Mouse (Mus musculus) hindbrain, embryonic 10.5 days (tissue): Measurements from ENCODE around the gene Tnk2. TPM values are rescaled to one million over a fixed set of nuclear protein-coding genes. Genes with fewer than 3 reads are reported as not detected.

Source experiments
- DNase-seq: peaks from one replicate; pipeline ENCODE4 v3.0.0-alpha.2; 2017; ENCODE audit warnings: low spot score
- H3K27ac ChIP-seq: fragments of 300-500 bp; sonication (generic); 2 replicates; pipeline ENCODE4 v1.5.1; 2016; ENCODE audit warnings: mild to moderate bottlenecking, moderate library complexity
- H3K27me3 ChIP-seq: fragments of 300-500 bp; sonication (generic); 2 replicates; pipeline ENCODE4 v1.6.1; 2016; ENCODE audit warnings: mild to moderate bottlenecking; ENCODE audit not compliant: poor library complexity, insufficient read depth, severe bottlenecking
- H3K36me3 ChIP-seq: fragments of 300-500 bp; sonication (generic); 2 replicates; pipeline ENCODE4 v1.6.1; 2016; ENCODE audit warnings: mild to moderate bottlenecking, moderate library complexity
- H3K4me1 ChIP-seq: fragments of 300-500 bp; sonication (generic); replicated peaks from 2 replicates; pipeline ENCODE4 v1.6.1; 2016; ENCODE audit warnings: mild to moderate bottlenecking
- H3K4me3 ChIP-seq: fragments of 300-500 bp; sonication (generic); 2 replicates; pipeline ENCODE4 v1.5.1; 2016; ENCODE audit warnings: mild to moderate bottlenecking, moderate library complexity
- H3K9me3 ChIP-seq: fragments of 300-500 bp; sonication (generic); 2 replicates; pipeline ENCODE4 v1.6.1; 2016; ENCODE audit warnings: mild to moderate bottlenecking, moderate library complexity
- WGBS: fragments of 180-500 bp; shearing (Covaris S2); methylation state at CpG from one replicate; pipeline ENCODE4 v1.1.7; 2016; 5-methylcytosine and 5-hydroxymethylcytosine counted together
- polyA plus RNA-seq: library from polyadenylated mRNA; unstranded; fragments of >200 nt; fragmentation: Nextera tagmentation; extraction: Ambion mirVana; gene quantifications from 2 replicates; pipeline ENCODE4 v1.2.1, GENCODE M21; 2016

Gene Tnk2
- polyA plus RNA-seq, 1 experiment from 2014 or later: 8.4 TPM

DNA sequence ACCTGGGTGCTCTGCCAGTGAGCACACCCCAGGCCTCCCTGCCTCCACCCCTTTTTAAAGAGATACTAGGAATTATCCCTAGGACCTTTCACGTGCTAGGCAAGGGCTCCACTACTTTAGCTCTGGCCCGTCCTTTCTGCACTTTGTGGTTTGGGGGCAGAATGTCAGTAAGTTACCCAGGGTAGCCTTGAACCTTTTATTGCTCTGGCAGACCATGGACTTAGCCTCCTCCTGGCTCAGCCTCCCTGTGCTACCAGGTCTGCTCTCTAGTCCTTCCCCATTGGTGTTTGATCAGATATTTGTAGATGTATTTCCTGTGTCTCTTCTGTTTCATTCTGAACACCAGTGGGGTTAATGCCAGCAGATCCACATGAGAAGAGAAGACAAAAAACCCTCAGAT is 20.5 kb downstream of the Tnk2 start:
- no peak for DNase-seq
- Histone ChIP-seq H3K36me3 (peaks cover 14% of the 10 kb centered on the region), H3K4me1 (peaks cover 81% of the 10 kb centered on the region), H3K4me3 (no peak overlapping the region), H3K9me3 (no peaks in the 10 kb centered on the region), H3K27ac (no peak overlapping the region), H3K27me3 (no peaks in the 10 kb centered on the region)
- 84% methylated on average over 2 of the region's 2 CpGs for WGBS

DNA sequence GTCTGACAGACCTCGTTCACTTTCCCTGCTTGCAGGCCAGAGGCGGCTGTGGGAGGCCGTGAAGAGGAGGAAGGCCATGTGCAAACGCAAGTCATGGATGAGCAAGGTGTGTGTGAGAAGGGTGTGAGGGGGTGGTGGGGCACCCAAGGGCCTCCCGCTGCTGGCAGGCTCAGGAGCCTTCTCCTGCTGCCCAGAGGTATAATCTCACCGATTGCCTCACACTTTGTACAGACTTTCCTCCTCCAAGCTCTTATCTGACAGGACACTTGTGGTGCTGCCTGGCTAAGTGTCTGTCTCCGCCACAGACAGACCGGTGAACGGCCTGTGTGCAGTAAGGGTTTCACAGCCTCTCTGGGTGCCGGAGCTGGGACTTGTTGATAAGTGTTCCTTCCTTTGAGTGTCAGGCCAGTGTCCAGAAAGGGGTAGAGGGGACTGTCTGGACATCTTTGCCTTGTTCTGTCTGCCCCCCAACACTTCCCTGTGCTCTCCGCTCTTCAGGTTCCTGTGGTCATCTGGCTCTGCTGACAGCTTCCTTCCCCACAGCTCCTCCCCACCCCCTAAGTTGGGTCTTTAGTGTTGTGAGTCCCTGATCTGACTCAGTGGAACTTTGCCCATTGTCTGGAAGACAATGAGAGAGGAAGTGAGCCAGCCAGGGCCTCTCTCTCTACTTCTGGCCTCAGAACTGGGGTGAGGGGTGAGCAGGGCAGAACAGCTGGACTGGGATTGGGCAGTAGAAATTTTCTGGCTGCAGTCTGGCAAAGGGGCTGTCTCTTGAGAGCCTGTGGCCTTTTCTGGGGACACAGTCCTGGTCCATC is 22.4 kb downstream of the Tnk2 start:
- H3K4me1 ChIP-seq: peaks cover 64% of the 10 kb centered on the region
- H3K27ac ChIP-seq: peak overlapping the region; percentile 77
- peak overlapping the region; percentile 14; the same call in 1 of the 2 replicates for H3K4me3 ChIP-seq
- H3K9me3 ChIP-seq: no peaks in the 10 kb centered on the region
- peak; percentile 42 for DNase-seq
- no peaks in the 10 kb centered on the region for H3K27me3 ChIP-seq
- peaks cover 32% of the 10 kb centered on the region for H3K36me3 ChIP-seq
- 41% methylated on average over 11 of the region's 11 CpGs for WGBS

DNA sequence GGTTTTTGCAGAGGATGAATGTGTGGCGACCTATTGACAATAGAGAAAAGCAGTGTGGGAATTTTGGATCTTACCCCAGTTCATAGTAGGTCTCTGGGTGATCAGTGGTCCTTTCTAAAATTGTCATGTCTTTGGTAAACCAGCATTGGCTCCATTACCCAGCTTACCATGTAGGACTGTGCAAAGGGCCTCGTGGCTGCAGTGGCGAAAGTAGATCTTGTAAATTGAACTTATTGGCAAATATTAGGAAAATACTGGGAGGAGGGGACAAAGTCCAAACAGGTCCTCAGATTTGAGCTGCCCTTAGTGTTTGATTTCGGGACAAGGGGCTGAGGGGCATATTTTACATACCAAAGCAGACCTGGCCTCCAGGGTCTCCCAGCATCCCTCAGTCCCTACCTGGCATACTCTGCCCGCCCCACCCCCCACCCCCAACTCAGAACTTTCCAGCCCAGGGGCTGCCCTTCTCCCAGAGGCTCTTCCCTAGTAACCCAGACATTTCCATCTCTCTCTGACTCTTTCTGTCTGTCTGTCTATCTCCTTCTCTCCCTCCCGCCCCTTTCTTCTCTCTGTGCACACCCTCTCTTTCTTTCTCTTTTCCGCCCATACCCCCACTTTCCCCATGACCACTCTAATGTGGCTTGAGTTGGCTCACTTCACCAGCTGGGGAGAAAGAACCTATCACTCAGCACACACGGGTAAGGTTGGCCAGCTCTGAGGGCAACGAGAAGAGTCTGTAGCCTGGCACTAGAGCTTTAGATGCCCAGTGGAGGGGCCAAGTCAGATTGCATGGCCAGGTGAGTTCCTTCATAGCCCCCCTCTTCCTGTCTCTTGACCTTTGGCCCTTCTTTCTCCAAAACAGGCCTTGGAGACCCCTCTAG is 23.2 kb downstream of the Tnk2 start:
- Histone ChIP-seq H3K4me3 (no peak overlapping the region), H3K4me1 (peaks cover 60% of the 10 kb centered on the region), H3K27ac (peak overlapping the region; percentile 77), H3K27me3 (no peaks in the 10 kb centered on the region), H3K9me3 (no peaks in the 10 kb centered on the region), H3K36me3 (peaks cover 41% of the 10 kb centered on the region)
- no peak for DNase-seq
- WGBS: 73% methylated on average over 9 of the region's 9 CpGs

DNA sequence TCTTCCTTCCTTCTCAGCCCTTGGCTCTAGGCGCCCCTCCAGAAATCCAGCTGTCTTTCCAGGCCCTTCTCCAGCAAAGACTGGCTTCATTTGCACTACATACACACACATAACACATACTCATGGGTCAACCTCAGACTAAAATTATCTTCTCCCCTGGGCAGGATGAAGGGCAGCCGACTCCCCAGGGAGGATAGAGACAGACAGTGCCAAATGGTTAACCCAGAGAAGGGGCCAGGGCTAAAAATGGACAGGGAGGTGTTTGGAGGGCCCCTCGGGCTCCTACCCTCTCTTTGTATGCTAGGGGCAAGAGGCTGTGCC is 23.8 kb downstream of the Tnk2 start:
- 78% methylated on average over 3 of the region's 3 CpGs for WGBS
- Histone ChIP-seq H3K36me3 (peaks cover 47% of the 10 kb centered on the region), H3K4me3 (no peak overlapping the region), H3K27ac (peak overlapping the region; percentile 77), H3K9me3 (no peaks in the 10 kb centered on the region), H3K4me1 (peaks cover 54% of the 10 kb centered on the region), H3K27me3 (no peaks in the 10 kb centered on the region)
- DNase-seq: no peak

DNA sequence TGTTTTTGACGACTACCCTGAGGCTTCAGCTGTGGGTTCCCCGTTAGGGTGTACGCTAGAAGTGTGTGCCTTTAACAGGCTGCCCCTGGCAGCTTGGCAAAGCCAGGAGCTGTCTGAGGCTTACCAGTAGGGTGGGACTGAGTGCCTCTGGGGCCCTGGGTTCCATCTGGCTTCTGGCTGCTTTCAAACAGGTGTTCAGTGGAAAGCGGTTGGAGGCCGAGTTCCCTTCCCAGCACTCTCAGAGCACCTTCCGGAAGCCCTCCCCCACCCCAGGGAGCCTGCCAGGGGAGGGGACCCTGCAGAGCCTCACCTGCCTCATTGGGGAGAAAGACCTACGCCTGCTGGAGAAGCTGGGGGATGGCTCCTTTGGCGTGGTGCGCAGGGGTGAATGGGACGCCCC is 24.4 kb downstream of the Tnk2 start:
- Histone ChIP-seq H3K27me3 (no peaks in the 10 kb centered on the region), H3K9me3 (no peaks in the 10 kb centered on the region), H3K27ac (peak overlapping the region; percentile 77), H3K36me3 (peaks cover 52% of the 10 kb centered on the region), H3K4me1 (peaks cover 50% of the 10 kb centered on the region), H3K4me3 (no peak overlapping the region)
- DNase-seq: no peak
- 73% methylated on average over 10 of the region's 10 CpGs for WGBS

DNA sequence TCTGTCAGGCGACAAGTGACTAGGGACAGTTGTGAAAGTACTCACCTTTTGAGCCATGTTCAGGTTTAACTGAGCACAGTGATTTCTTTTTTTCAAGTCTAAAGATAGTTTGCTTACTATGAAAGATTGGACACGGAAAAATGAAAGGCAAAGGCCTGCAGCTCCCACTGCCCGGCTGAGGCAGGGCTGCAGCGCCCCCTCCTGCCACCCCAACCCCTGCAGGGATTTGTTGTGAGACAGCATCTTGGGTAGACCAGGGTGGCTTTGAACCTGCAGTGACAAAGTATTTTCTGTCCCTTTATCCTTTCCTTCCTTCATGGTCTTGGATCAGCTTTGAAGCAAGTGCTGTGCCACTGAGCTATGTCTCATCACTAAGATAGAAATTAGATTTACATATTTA is 24.8 kb downstream of the Tnk2 start:
- 81% methylated on average over 4 of the region's 4 CpGs for WGBS
- peaks cover 46% of the 10 kb centered on the region for H3K4me1 ChIP-seq
- no peak for DNase-seq
- H3K36me3 ChIP-seq: peaks cover 57% of the 10 kb centered on the region
- peak overlapping the region; percentile 77; the same call in 1 of the 2 replicates for H3K27ac ChIP-seq
- no peak overlapping the region for H3K4me3 ChIP-seq
- no peaks in the 10 kb centered on the region for H3K9me3 ChIP-seq
- H3K27me3 ChIP-seq: no peaks in the 10 kb centered on the region

DNA sequence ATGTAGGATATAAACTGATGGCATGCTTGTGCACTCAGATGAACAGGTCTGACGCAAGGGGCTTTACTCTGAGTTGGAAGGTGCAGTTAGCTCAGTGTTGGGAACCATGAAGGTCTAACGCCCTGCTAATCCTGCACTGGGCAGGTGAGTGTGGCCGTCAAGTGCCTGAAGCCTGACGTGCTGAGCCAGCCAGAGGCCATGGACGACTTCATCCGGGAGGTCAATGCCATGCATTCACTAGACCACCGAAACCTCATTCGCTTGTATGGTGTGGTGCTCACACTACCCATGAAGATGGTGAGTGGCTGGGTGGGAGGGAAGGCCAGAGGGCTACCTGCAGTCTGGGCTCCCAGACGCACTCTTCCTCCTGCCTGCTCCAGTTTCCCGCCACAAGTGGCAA is 25.6 kb downstream of the Tnk2 start:
- Histone ChIP-seq H3K27ac (peak overlapping the region; percentile 9; the same call in 1 of the 2 replicates), H3K4me3 (no peak overlapping the region), H3K27me3 (no peaks in the 10 kb centered on the region), H3K4me1 (peaks cover 42% of the 10 kb centered on the region), H3K36me3 (peaks cover 60% of the 10 kb centered on the region), H3K9me3 (no peaks in the 10 kb centered on the region)
- 90% methylated on average over 10 of the region's 10 CpGs for WGBS
- no peak for DNase-seq

DNA sequence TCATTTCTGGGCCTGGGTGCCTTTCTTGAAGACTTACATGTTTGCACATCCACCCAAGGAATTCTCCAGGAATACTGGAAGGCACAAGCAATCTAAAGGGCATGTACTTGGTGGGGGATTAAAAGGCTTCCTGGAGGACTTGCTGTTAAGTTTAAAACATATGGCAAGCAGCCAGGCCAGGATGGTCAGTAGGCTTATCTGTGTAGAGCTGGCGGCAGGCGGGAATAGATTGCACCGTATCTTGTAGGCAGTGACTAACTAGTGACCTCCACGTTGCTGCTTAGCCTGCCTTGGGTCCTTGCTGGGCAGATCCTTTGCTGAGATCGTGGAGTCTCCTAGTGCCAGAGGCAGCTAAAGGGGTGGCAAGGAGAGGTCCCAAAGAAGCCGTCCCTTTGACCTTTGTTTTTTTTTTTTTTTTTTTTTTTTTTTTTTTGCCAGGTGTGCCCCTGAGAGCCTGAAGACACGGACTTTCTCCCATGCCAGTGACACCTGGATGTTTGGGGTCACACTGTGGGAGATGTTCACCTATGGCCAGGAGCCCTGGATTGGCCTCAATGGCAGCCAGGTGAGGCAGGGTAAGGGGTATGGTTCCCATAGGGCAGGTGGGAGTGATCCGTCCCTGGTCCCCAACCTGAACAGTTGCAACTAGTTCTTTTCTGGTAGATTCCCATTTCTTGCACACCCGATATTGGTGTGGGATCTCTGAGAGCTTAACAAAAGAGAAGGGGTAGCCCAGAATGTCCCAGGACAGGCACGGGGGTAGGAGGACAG is 26.9 kb downstream of the Tnk2 start:
- 93% methylated on average over 10 of the region's 10 CpGs for WGBS
- H3K4me1 ChIP-seq: peaks cover 36% of the 10 kb centered on the region
- no peak for DNase-seq
- H3K4me3 ChIP-seq: no peak overlapping the region
- H3K27me3 ChIP-seq: no peaks in the 10 kb centered on the region
- 0 out of 2 replicates have a peak overlapping the region, but pooled peaks have one; percentile 66 for H3K27ac ChIP-seq
- peaks cover 73% of the 10 kb centered on the region for H3K36me3 ChIP-seq
- H3K9me3 ChIP-seq: no peaks in the 10 kb centered on the region

DNA sequence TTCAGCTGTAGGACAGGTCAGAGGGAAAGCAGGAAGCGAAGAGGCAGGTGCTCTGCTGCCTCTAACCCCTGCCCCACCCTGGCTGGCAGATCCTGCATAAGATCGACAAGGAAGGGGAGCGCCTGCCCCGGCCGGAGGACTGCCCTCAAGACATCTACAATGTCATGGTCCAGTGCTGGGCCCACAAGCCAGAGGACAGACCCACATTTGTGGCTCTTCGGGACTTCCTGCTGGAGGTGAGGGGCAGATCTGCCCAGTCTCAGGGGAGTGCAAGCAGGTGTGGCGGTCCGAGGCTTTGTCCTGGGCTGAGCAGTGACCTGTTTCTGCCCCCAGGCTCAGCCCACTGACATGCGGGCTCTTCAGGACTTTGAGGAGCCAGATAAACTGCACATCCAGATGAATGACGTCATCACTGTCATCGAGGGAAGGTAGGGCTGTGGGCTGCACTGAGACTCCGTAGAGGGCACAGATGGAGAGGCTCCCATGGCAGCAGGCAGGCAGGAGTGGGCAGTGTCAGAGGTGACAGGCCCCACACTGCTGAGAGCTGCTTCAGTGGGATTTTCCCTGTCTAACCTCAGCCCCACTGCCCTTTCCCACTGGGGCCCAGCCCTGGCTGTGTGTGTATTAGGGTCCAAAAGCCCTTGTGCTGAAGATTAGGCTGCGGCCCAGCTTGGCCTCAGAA is 27.7 kb downstream of the Tnk2 start:
- no peak for DNase-seq
- Histone ChIP-seq H3K27me3 (no peaks in the 10 kb centered on the region), H3K4me1 (peaks cover 28% of the 10 kb centered on the region), H3K4me3 (no peak overlapping the region), H3K9me3 (no peaks in the 10 kb centered on the region), H3K27ac (peak overlapping the region; percentile 66; the same call in 1 of the 2 replicates), H3K36me3 (peaks cover 81% of the 10 kb centered on the region)
- 87% methylated on average over 13 of the region's 13 CpGs for WGBS

DNA sequence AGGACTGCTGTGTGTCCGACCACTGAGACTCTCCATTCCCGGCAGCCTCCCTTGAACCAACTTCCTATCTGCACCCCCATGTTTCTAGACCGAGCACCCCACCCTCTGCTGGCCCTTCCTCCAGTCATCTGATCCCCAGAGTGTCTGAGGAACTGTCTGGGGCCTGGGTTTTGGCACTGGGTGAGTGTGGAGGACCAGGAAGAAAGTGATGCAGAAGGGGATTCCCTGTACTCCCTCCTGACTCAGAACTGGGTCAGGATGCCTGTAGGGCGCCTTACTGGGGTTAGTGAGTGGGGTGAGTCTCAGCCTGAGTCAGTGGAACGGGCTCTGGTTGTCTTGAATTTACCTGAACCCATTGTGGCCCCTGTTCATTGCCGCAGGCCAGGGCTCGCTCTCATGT is 28.6 kb downstream of the Tnk2 start:
- WGBS: 83% methylated on average over 7 of the region's 7 CpGs
- DNase-seq: no peak
- H3K27me3 ChIP-seq: no peaks in the 10 kb centered on the region
- no peak overlapping the region for H3K27ac ChIP-seq
- peaks cover 19% of the 10 kb centered on the region for H3K4me1 ChIP-seq
- H3K36me3 ChIP-seq: peaks cover 90% of the 10 kb centered on the region
- H3K4me3 ChIP-seq: no peak overlapping the region
- no peaks in the 10 kb centered on the region for H3K9me3 ChIP-seq

DNA sequence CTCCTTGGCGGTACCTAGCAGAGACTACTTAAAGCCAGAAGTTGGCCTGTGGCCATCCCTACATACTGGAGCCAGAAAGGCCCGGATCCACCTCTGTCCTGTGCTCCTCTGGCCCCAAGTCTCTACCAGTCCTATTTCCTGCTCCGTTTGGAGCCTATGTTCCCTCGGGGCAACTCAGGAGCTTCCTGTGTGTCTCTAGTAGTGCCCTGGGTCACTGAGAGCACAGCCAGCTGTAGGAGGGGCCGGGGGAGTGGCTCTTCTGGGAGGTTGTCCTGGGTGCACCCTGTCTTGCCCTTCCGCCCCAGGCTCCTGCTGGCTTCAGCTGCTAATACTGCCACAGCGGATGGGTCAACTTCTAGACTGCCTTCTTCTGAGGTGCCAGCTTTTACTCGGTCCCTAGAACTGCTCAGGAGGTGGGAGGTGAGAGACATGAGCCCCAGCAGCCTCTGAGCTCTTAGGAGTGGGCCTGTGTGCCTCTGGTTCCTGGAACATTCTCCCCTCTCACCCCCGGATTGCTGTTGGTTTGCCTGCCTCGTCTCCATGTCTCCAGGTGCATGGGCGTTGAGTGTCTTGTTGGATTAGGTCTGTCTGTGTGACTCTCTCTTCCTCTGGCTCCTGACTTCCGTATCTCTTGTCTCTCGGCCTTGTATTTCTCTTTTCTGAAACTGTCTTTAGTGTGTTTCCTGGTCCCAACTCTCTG is 29.3 kb downstream of the Tnk2 start:
- Histone ChIP-seq H3K27me3 (no peaks in the 10 kb centered on the region), H3K4me1 (peaks cover 12% of the 10 kb centered on the region), H3K36me3 (peaks cover 97% of the 10 kb centered on the region), H3K4me3 (no peak overlapping the region), H3K27ac (peak overlapping the region; percentile 14; the same call in 1 of the 2 replicates), H3K9me3 (no peaks in the 10 kb centered on the region)
- DNase-seq: no peak
- 85% methylated on average over 13 of the region's 13 CpGs for WGBS
